Mouse (Mus musculus): ENCODE data around the gene Gm21860. TPM values are rescaled to one million over a fixed set of nuclear protein-coding genes. Genes with fewer than 3 reads are reported as not detected.
"Not testable (repeated sequence)": the region's sequence is repeated elsewhere in the genome, so short reads cannot be mapped to it uniquely, and the experiment has no call there.

Gene Gm21860
- polyA plus RNA-seq, 1 experiment from 2014 or later: not detected

- H3K4me3 ChIP-seq (replicated peaks); H3K4me2 ChIP-seq (replicated peaks); H3K4me1 ChIP-seq (replicated peaks); H3K9me3 ChIP-seq; H3K9ac ChIP-seq (replicated peaks); H3K27ac ChIP-seq; H3K27me3 ChIP-seq; H3K36me3 ChIP-seq: not testable (repeated sequence)
- peak; percentile 79 for ATAC-seq
- WGBS: 75% methylated on average over 16 of the region's 17 CpGs
These were observed 25.7 kb downstream of the Gm21860 start for GRCm38 (mm10) chrY:90728905-90729256.

GRCm38 (mm10) chrY:90728251-90728904 is 26.2 kb downstream of the Gm21860 start:
- H3K27ac ChIP-seq; H3K27me3 ChIP-seq; H3K4me2 ChIP-seq (replicated peaks); H3K4me1 ChIP-seq (replicated peaks); ATAC-seq; H3K36me3 ChIP-seq; H3K9ac ChIP-seq (replicated peaks); H3K4me3 ChIP-seq (replicated peaks); H3K9me3 ChIP-seq: not testable (repeated sequence)
- 77% methylated on average over 12 of the region's 13 CpGs for WGBS

- H3K27ac ChIP-seq; H3K36me3 ChIP-seq; H3K4me1 ChIP-seq (replicated peaks); H3K9me3 ChIP-seq; H3K9ac ChIP-seq (replicated peaks); H3K27me3 ChIP-seq; H3K4me2 ChIP-seq (replicated peaks); ATAC-seq; H3K4me3 ChIP-seq (replicated peaks): not testable (repeated sequence)
- WGBS: 77% methylated on average over 13 of the region's 13 CpGs
These were observed 27.3 kb downstream of the Gm21860 start for GRCm38 (mm10) chrY:90727121-90727908.

- not testable (repeated sequence) for H3K9ac ChIP-seq (replicated peaks); H3K27me3 ChIP-seq; ATAC-seq; H3K4me2 ChIP-seq (replicated peaks); H3K4me1 ChIP-seq (replicated peaks); H3K36me3 ChIP-seq; H3K4me3 ChIP-seq (replicated peaks); H3K27ac ChIP-seq; H3K9me3 ChIP-seq
- 78% methylated on average over 21 of the region's 23 CpGs for WGBS
These were observed 28.7 kb downstream of the Gm21860 start for GRCm38 (mm10) chrY:90725701-90726451.

- 88% methylated on average over 10 of the region's 10 CpGs for WGBS
- not testable (repeated sequence) for H3K4me2 ChIP-seq (replicated peaks); H3K27ac ChIP-seq; H3K4me3 ChIP-seq (replicated peaks); H3K9ac ChIP-seq (replicated peaks); H3K27me3 ChIP-seq; H3K4me1 ChIP-seq (replicated peaks); H3K36me3 ChIP-seq; ATAC-seq; H3K9me3 ChIP-seq
These were observed 29.5 kb downstream of the Gm21860 start for GRCm38 (mm10) chrY:90725166-90725565.

GRCm38 (mm10) chrY:90724014-90724709 is 30.5 kb downstream of the Gm21860 start:
- H3K4me3 ChIP-seq (replicated peaks); H3K27me3 ChIP-seq; H3K36me3 ChIP-seq; H3K27ac ChIP-seq; H3K9me3 ChIP-seq; H3K4me2 ChIP-seq (replicated peaks); H3K9ac ChIP-seq (replicated peaks); H3K4me1 ChIP-seq (replicated peaks): not testable (repeated sequence)
- peak; percentile 94 for ATAC-seq
- WGBS: 59% methylated on average over 8 of the region's 8 CpGs

- H3K27ac ChIP-seq; H3K4me2 ChIP-seq (replicated peaks); H3K4me1 ChIP-seq (replicated peaks); H3K36me3 ChIP-seq; H3K9ac ChIP-seq (replicated peaks); H3K4me3 ChIP-seq (replicated peaks); H3K27me3 ChIP-seq; H3K9me3 ChIP-seq: not testable (repeated sequence)
- WGBS: 70% methylated on average over 9 of the region's 9 CpGs
- peak; percentile 86 for ATAC-seq
These were observed 31.2 kb downstream of the Gm21860 start for GRCm38 (mm10) chrY:90723336-90723987.

GRCm38 (mm10) chrY:90720505-90720904 is 34.1 kb downstream of the Gm21860 start:
- not testable (repeated sequence) for H3K9ac ChIP-seq (replicated peaks)

GRCm38 (mm10) chrY:90719403-90720232 is 35.0 kb downstream of the Gm21860 start:
- H3K27me3 ChIP-seq; H3K36me3 ChIP-seq; H3K4me1 ChIP-seq (replicated peaks); H3K4me2 ChIP-seq (replicated peaks); ATAC-seq; H3K9ac ChIP-seq (replicated peaks); H3K9me3 ChIP-seq; H3K27ac ChIP-seq; H3K4me3 ChIP-seq (replicated peaks): not testable (repeated sequence)
- WGBS: 83% methylated on average over 13 of the region's 13 CpGs

More at GRCm38 (mm10) chrY:90720505-90720904, 34.1 kb downstream of the Gm21860 start:
- 56% methylated on average over 4 of the region's 5 CpGs for WGBS
- H3K27me3 ChIP-seq; H3K9me3 ChIP-seq; H3K4me3 ChIP-seq (replicated peaks); ATAC-seq; H3K4me1 ChIP-seq (replicated peaks); H3K36me3 ChIP-seq; H3K4me2 ChIP-seq (replicated peaks); H3K27ac ChIP-seq: not testable (repeated sequence)

- H3K4me1 ChIP-seq (replicated peaks); H3K9me3 ChIP-seq; H3K27ac ChIP-seq; H3K4me2 ChIP-seq (replicated peaks); H3K4me3 ChIP-seq (replicated peaks); H3K36me3 ChIP-seq; H3K9ac ChIP-seq (replicated peaks); H3K27me3 ChIP-seq: not testable (repeated sequence)
- 74% methylated on average over 20 of the region's 22 CpGs for WGBS
- ATAC-seq: peak; percentile 90
These were observed 35.8 kb downstream of the Gm21860 start for GRCm38 (mm10) chrY:90718583-90719402.

Measured in midbrain, embryonic 13.5 days (tissue).